Mouse (Mus musculus) CH12.LX (cell line): ENCODE data around the gene Kirrel3. TPM values are rescaled to one million over a fixed set of nuclear protein-coding genes. Genes with fewer than 3 reads are reported as not detected.

ENCODE experiments used
- DNase-seq: peaks from one replicate; pipeline ENCODE4 v3.0.0-alpha.2; 2013; ENCODE audit errors: extremely low read depth
- H3K27ac ChIP-seq: 2 replicates; pipeline ENCODE4 v1.5.1; 2012; ENCODE audit warnings: low read depth, mild to moderate bottlenecking, control low read depth, moderate library complexity; ENCODE audit not compliant: insufficient read depth
- H3K27me3 ChIP-seq: replicated peaks from 2 replicates; pipeline ENCODE3; 2012; ENCODE audit warnings: inconsistent platforms
- H3K36me3 ChIP-seq, 2 experiments: replicated peaks in 1 of 2; 2 replicates each; pipeline versions ENCODE3 to v1.6.1; 2012; ENCODE audit warnings: inconsistent platforms in 1 of 2, low read length in 1 of 2, mild to moderate bottlenecking in 1 of 2, mixed read lengths in 1 of 2, moderate library complexity in 1 of 2; ENCODE audit not compliant: control insufficient read depth in 1 of 2, insufficient read depth in 1 of 2
- H3K4me1 ChIP-seq, 2 experiments: 2 replicates each; pipeline ENCODE4 v1.6.1; 2012; ENCODE audit warnings: inconsistent platforms in 1 of 2, moderate library complexity in 1 of 2; ENCODE audit not compliant: insufficient read depth in 2 of 2, control insufficient read depth in 1 of 2
- H3K4me2 ChIP-seq: 2 replicates; pipeline ENCODE4 v1.6.1; 2012; ENCODE audit warnings: low read depth, mild to moderate bottlenecking, control low read depth; ENCODE audit not compliant: poor library complexity, insufficient read depth, severe bottlenecking
- H3K4me3 ChIP-seq, 3 experiments: fragments of 150-350 bp in 1 of 3; sonication (generic) in 1 of 3; replicated peaks in 1 of 3; 2 replicates each; pipeline versions ENCODE3 to v1.5.1; 2011 to 2012; ENCODE audit warnings: low read depth in 2 of 3, low read length in 2 of 3, mild to moderate bottlenecking in 2 of 3, moderate library complexity in 2 of 3, control low read depth in 1 of 3, improper control_type of control experiment in 1 of 3, inconsistent platforms in 1 of 3, mixed read lengths in 1 of 3; ENCODE audit not compliant: poor library complexity in 1 of 3
- H3K79me2 ChIP-seq: replicated peaks from 2 replicates; pipeline ENCODE4 v1.6.1; 2012; ENCODE audit warnings: mild to moderate bottlenecking, moderate library complexity; ENCODE audit not compliant: control insufficient read depth, poor library complexity, insufficient read depth, severe bottlenecking; ENCODE audit errors: extremely low read depth
- H3K9ac ChIP-seq: 2 replicates; pipeline ENCODE4 v1.6.1; 2012; ENCODE audit warnings: low read depth, mild to moderate bottlenecking, control low read depth, moderate library complexity; ENCODE audit not compliant: insufficient read depth
- H3K9me3 ChIP-seq: replicated peaks from 2 replicates; pipeline ENCODE3; 2012; ENCODE audit warnings: low read length, inconsistent platforms, mixed read lengths
- BHLHE40 ChIP-seq: IDR thresholded peaks from 2 replicates; pipeline ENCODE4 v1.6.1; 2011; ENCODE audit warnings: mild to moderate bottlenecking, low read depth, low read length, improper control_type of control experiment
- CHD1 ChIP-seq: IDR thresholded peaks from 2 replicates; pipeline ENCODE4 v1.6.1; 2012; ENCODE audit warnings: low read depth, low read length, improper control_type of control experiment, inconsistent platforms
- CHD2 ChIP-seq: IDR thresholded peaks from 2 replicates; pipeline ENCODE4 v1.6.1; 2011; ENCODE audit warnings: low read length, improper control_type of control experiment
- CTCF ChIP-seq, 2 experiments: IDR thresholded peaks in 1 of 2; conservative IDR thresholded peaks in 1 of 2; 2 replicates each; pipeline ENCODE4 v1.5.1; 2011 to 2012; ENCODE audit warnings: low read depth in 2 of 2, low read length in 2 of 2, improper control_type of control experiment in 1 of 2, inconsistent platforms in 1 of 2, mild to moderate bottlenecking in 1 of 2, moderate library complexity in 1 of 2
- GABPA ChIP-seq: IDR thresholded peaks from 2 replicates; pipeline ENCODE4 v1.6.1; 2012; ENCODE audit warnings: low read depth, low read length, improper control_type of control experiment, inconsistent platforms; ENCODE audit not compliant: insufficient replicate concordance
- HCFC1 ChIP-seq: IDR thresholded peaks from 2 replicates; pipeline ENCODE4 v1.6.1; 2012; ENCODE audit warnings: low read depth, mild to moderate bottlenecking, inconsistent platforms, low read length, improper control_type of control experiment
- JUND ChIP-seq: conservative IDR thresholded peaks from 2 replicates; pipeline ENCODE4 v1.6.1; 2011; ENCODE audit warnings: low read depth, low read length, improper control_type of control experiment
- KAT2A ChIP-seq: IDR thresholded peaks from 2 replicates; pipeline ENCODE4 v1.6.1; 2012; ENCODE audit warnings: low read length, improper control_type of control experiment, inconsistent platforms; ENCODE audit not compliant: insufficient replicate concordance
- MAFK ChIP-seq: IDR thresholded peaks from 2 replicates; pipeline ENCODE4 v1.6.1; 2011; ENCODE audit warnings: low read length, improper control_type of control experiment; ENCODE audit not compliant: insufficient replicate concordance
- MAX ChIP-seq: IDR thresholded peaks from 2 replicates; pipeline ENCODE4 v1.6.1; 2011; ENCODE audit warnings: low read length, improper control_type of control experiment
- MXI1 ChIP-seq: IDR thresholded peaks from 2 replicates; pipeline ENCODE4 v1.6.1; 2011; ENCODE audit warnings: mild to moderate bottlenecking, low read depth, low read length, improper control_type of control experiment
- NELFE ChIP-seq: IDR thresholded peaks from 2 replicates; pipeline ENCODE4 v1.6.1; 2011; ENCODE audit warnings: low read depth, low read length, improper control_type of control experiment
- POLR2A ChIP-seq: IDR thresholded peaks from 2 replicates; pipeline ENCODE4 v1.6.1; 2011; ENCODE audit warnings: low read depth, mild to moderate bottlenecking, improper control_type of control experiment, low read length
- POLR2AphosphoS2 ChIP-seq: IDR thresholded peaks from 2 replicates; pipeline ENCODE4 v1.6.1; 2011; ENCODE audit warnings: low read depth, low read length, improper control_type of control experiment
- RAD21 ChIP-seq: IDR thresholded peaks from 2 replicates; pipeline ENCODE4 v1.6.1; 2011; ENCODE audit warnings: low read depth, mild to moderate bottlenecking, low read length, improper control_type of control experiment, moderate library complexity
- SMC3 ChIP-seq: IDR thresholded peaks from 2 replicates; pipeline ENCODE4 v1.6.1; 2011; ENCODE audit warnings: low read depth, low read length, improper control_type of control experiment
- TBP ChIP-seq: conservative IDR thresholded peaks from 2 replicates; pipeline ENCODE4 v1.6.1; 2011; ENCODE audit warnings: low read depth, low read length, improper control_type of control experiment
- ZC3H11A ChIP-seq: IDR thresholded peaks from 2 replicates; pipeline ENCODE4 v1.6.1; 2012; ENCODE audit warnings: low read depth, mild to moderate bottlenecking, inconsistent platforms, low read length, improper control_type of control experiment
- ZMIZ1 ChIP-seq: IDR thresholded peaks from 2 replicates; pipeline ENCODE4 v1.6.1; 2012; ENCODE audit warnings: low read depth, mild to moderate bottlenecking, inconsistent platforms, low read length, improper control_type of control experiment
- dilution Hi-C: fragments of 300-500 bp; cut with MboI; formaldehyde crosslinking; loops from 2 replicates; pipeline ENCODE4 v1.14.3; 2020; ENCODE audit warnings: low sequenced_read_pairs; ENCODE audit not compliant: extremely low pct_unique_long_range_greater_than_20kb, extremely low pct_ligation_motif_present
- in situ Hi-C: fragments of 300-500 bp; cut with MboI; formaldehyde crosslinking; loops from 3 replicates; pipeline ENCODE4 v1.14.3; 2019; ENCODE audit warnings: low sequenced_read_pairs, low pct_ligation_motif_present, low pct_unique_long_range_greater_than_20kb, mixed read lengths
- polyA plus RNA-seq: library from polyadenylated mRNA; unstranded; fragments of >175 nt; gene quantifications from 2 replicates; pipeline ENCODE4 v1.2.1, GENCODE M21; 2012; ENCODE audit warnings: low read depth; ENCODE audit not compliant: insufficient read length
- total RNA-seq, 2 experiments: library from RNA; depleted of rRNA; stranded (reverse); fragments of 300-350 nt in 1 of 2; fragments of >200 nt in 1 of 2; gene quantifications; 2 replicates each; pipeline ENCODE4 v1.2.3; 2012 to 2014

Gene Kirrel3
- total and polyA plus RNA-seq, 3 experiments: not detected

GRCm38 (mm10) chr9:34954212-34954611 lies 468.5 kb downstream of the Kirrel3 start:
- no peak overlapping the region for H3K27ac ChIP-seq
- in situ Hi-C loops: no loop called here

GRCm38 (mm10) chr9:34956512-34956911 lies 470.8 kb downstream of the Kirrel3 start:
- dilution Hi-C loops: no loop called here
- Histone ChIP-seq H3K9me3 (no peaks in the 10 kb centered on the region), H3K79me2 (no peaks in the 10 kb centered on the region), H3K27ac (no peak overlapping the region), H3K9ac (no peak overlapping the region), H3K27me3 (peaks cover 45% of the 10 kb centered on the region), H3K4me2 (no peak overlapping the region), H3K4me3 (no peak overlapping the region), H3K36me3 (no peaks in the 10 kb centered on the region), H3K4me1 (no peaks in the 10 kb centered on the region)
- in situ Hi-C loops: no loop called here
- no peak for DNase-seq
- TF ChIP-seq CHD2 (no peak), JUND (no peak), KAT2A (no peak), ZC3H11A (no peak), NELFE (no peak), GABPA (no peak), POLR2A (no peak), POLR2AphosphoS2 (no peak), RAD21 (no peak), MXI1 (no peak), TBP (no peak)

More at GRCm38 (mm10) chr9:34954212-34954611, 468.5 kb downstream of the Kirrel3 start:
- no peak overlapping the region for H3K4me3 ChIP-seq
- H3K79me2 ChIP-seq: no peaks in the 10 kb centered on the region
- no peak overlapping the region for H3K9ac ChIP-seq
- no peak overlapping the region for H3K4me2 ChIP-seq
- no peaks in the 10 kb centered on the region for H3K36me3 ChIP-seq
- TF ChIP-seq RAD21: peak; percentile 54
- no peak for TF ChIP-seq HCFC1
- no peak for TF ChIP-seq CHD2
- TF ChIP-seq BHLHE40: no peak
- no peak for TF ChIP-seq MAFK
- TF ChIP-seq MAX: no peak
- TF ChIP-seq ZMIZ1: no peak
- no peak for TF ChIP-seq CHD1
- peak; percentile 18 for TF ChIP-seq SMC3
- peak in 1 of 2 experiments; percentile 61; a peak in 2 of 4 replicates for TF ChIP-seq CTCF (conservative IDR thresholded peaks at IDR 0.05 in 1 of 2, IDR thresholded peaks at IDR 0.05 in 1 of 2; ENCODE audit: low read depth in 2 of 2, low read length in 2 of 2)
- dilution Hi-C loops: no loop called here
- H3K27me3 ChIP-seq: peaks cover 34% of the 10 kb centered on the region
- no peaks in the 10 kb centered on the region for H3K4me1 ChIP-seq
- DNase-seq: peak; percentile 38
- no peaks in the 10 kb centered on the region for H3K9me3 ChIP-seq
